Mouse (Mus musculus): ENCODE data around the gene Sort1.

The Sort1 gene

DNA sequence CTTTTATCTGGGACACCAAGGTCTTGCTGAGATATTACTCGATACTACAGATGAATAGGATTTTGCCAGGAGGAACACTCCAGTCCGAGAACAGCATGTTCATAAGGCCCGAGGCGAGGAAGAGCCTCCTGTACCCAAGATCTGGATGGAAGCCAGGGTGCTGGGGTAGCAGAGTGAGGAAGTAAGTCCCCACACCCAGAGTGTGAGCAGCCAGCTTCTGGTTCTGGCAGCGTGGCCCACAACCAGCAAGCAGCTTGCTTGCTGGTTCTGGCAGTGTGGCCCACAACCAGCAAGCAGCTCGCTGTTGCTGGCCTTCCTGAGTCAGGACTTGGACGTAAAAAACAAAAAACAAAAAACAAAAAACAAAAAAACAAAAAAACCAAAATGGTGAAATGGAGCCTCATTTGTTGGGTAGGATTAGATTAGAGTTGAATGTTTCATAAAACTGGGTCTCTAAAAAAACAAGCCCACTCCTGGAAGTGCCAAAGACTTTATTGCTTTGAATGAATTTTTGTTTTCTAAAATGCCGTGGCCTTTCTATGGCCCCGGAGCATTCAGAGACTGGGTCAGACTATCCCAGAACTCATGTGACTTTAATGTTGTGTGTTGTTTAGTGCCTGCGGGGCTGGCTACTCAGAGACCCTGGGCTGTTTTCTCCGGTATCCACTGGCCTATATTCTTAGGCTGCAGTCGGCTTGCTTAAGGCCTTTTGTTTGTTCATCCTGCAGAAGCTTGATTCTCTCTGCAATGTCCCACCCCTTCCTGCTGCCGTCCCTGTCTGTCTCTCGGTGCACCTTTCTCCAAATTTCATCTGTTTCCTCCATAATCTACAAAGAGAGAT lies 11.7 kb downstream of the Sort1 start:
- DNase-seq (ENCODE audit: low spot score): peak; percentile 71

- peak; percentile 66 for DNase-seq (ENCODE audit: low spot score)
Measured at GRCm38 (mm10) chr3:108296220-108297049, 12.6 kb downstream of the Sort1 start.

GRCm38 (mm10) chr3:108297050-108297419 lies 13.2 kb downstream of the Sort1 start:
- DNase-seq (ENCODE audit: low spot score): no peak

GRCm38 (mm10) chr3:108297603-108298553 lies 14.0 kb downstream of the Sort1 start:
- DNase-seq (ENCODE audit: low spot score): no peak

- DNase-seq (ENCODE audit: low spot score): no peak
Measured at GRCm38 (mm10) chr3:108300455-108301030, 16.7 kb downstream of the Sort1 start.

GRCm38 (mm10) chr3:108303683-108304082 lies 19.8 kb downstream of the Sort1 start:
- DNase-seq (ENCODE audit: low spot score): no peak

- DNase-seq (ENCODE audit: low spot score): no peak
Measured at GRCm38 (mm10) chr3:108304747-108305146, 20.9 kb downstream of the Sort1 start.

DNA sequence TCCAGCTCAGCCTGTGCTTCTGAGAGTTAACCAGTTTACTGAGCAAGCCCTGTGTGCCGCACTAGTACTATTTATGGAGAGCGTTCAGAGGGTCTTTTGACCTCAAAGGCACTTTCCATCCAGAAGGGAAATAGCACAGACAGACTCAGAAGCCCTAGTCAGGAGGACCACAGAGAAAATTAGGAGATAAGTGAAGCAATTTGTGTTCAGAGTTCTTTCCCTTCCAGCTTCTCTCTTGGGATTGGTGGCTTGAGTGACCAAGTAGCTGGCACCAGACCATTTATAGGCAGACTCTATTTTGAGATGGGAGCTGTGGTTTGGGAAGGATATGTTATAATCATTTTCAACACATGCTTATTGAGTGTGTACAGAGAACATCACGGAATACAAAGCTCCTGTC lies 22.5 kb downstream of the Sort1 start:
- DNase-seq (ENCODE audit: low spot score): no peak

DNA sequence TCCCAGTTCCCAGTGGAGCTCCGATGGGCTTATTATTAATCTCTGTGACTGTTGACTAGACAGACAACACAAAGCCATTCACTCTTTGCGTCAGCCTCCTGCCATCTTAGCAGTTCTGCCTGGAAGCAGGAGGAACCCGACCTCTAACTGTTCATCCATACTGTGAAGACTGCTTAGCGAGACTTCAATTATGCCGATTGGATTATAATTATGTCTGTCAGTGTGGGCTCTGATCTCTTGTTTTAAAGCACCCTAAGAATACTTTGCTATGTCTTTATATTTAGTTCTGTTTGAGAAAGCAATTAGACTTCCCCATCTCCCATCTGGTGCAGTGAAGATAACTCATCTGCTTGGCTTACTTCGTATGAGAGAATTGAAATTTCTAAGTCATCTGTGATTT lies 23.6 kb downstream of the Sort1 start:
- no peak for DNase-seq (ENCODE audit: low spot score)

DNA sequence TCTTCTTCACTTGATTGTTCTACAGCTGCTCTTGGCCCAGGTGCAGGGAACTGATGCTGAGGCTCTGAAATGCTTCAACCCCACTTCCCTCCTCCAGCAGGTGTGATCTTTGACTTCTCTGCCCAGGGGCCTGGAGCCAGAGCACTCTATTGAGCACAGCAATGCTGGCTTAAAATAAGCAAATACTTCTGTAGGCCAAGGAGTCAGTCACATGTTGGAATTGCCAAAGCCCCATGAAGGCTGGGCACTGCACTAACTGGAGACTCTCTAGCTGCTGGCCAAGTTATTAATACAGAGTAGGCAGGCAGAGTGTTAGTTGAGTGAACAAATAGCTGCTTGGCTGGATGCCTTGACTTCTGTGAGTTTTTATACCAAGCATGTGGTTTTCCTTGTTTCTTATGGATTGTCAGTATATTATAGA lies 27.0 kb downstream of the Sort1 start:
- no peak for DNase-seq (ENCODE audit: low spot score)

- no peak for DNase-seq (ENCODE audit: low spot score)
Measured at GRCm38 (mm10) chr3:108311688-108312087, 27.8 kb downstream of the Sort1 start.

DNA sequence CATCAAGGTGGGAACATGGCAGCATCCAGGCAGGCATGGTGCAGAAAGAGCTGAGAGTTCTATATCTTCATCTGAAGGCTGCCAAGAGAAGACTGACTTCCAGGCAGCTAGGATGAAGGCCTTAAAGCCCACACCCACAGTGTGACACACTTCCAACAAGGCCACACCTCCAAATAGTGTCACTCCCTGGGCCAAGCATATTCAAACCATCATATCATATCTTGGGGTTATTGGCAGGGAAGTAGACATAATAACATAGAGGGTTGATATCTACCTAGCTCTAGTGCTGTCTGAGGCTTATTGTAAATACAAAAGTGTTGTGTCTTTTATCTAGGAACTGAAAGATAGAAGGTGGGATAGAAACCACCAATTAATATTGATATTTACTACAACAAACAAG lies 28.5 kb downstream of the Sort1 start:
- DNase-seq (ENCODE audit: low spot score): no peak

GRCm38 (mm10) chr3:108313138-108313537 lies 29.3 kb downstream of the Sort1 start:
- DNase-seq (ENCODE audit: low spot score): no peak

GRCm38 (mm10) chr3:108314038-108314675 lies 30.3 kb downstream of the Sort1 start:
- no peak for DNase-seq (ENCODE audit: low spot score)

- DNase-seq (ENCODE audit: low spot score): no peak
Measured at GRCm38 (mm10) chr3:108318517-108318916, 34.6 kb downstream of the Sort1 start.

- DNase-seq (ENCODE audit: low spot score): no peak
Measured at GRCm38 (mm10) chr3:108321671-108322070, 37.8 kb downstream of the Sort1 start.

- DNase-seq (ENCODE audit: low spot score): no peak
Measured at GRCm38 (mm10) chr3:108322136-108322535, 38.3 kb downstream of the Sort1 start.

GRCm38 (mm10) chr3:108322962-108323361 lies 39.1 kb downstream of the Sort1 start:
- no peak for DNase-seq (ENCODE audit: low spot score)

GRCm38 (mm10) chr3:108324837-108325236 lies 41.0 kb downstream of the Sort1 start:
- DNase-seq (ENCODE audit: low spot score): no peak

DNA sequence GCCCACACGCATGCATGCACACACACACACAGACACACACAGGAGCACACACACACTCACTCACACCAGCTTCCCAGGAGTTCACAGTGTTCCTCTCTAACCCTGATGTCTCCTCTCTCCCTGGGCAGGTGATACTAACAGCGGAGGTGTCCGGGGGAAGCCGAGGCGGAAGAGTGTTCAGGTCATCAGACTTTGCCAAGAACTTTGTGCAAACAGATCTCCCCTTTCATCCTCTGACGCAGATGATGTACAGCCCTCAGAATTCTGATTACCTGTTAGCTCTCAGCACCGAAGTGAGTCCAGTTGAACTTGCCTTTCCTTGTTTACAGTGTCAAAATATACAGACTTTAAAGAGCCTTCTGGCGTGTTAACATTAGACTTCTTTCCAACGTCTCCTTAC lies 41.6 kb downstream of the Sort1 start:
- DNase-seq (ENCODE audit: low spot score): no peak

GRCm38 (mm10) chr3:108327275-108327674 lies 43.4 kb downstream of the Sort1 start:
- no peak for DNase-seq (ENCODE audit: low spot score)
